Mouse (Mus musculus) embryonic facial prominence, embryonic 14.5 days (tissue): ENCODE results near the gene Gm45753. TPM values are rescaled to one million over a fixed set of nuclear protein-coding genes. Genes with fewer than 3 reads are reported as not detected.
"Not testable (repeated sequence)": the region's sequence is repeated elsewhere in the genome, so short reads cannot be mapped to it uniquely, and the experiment has no call there.

Source experiments
- ATAC-seq: fragments of 200-750 bp; cut with Nextera tagmentation; 2 replicates; pipeline ENCODE4 v1.8.0; 2017; ENCODE audit warnings: low read depth, moderate number of reproducible peaks, moderate TSS enrichment
- DNase-seq: peaks from one replicate; pipeline ENCODE4 v3.0.0-alpha.2; 2015; ENCODE audit warnings: low spot score
- H3K27ac ChIP-seq: fragments of 300-500 bp; sonication (generic); replicated peaks from 2 replicates; pipeline ENCODE4 v1.5.1; 2014; ENCODE audit warnings: low read depth, mild to moderate bottlenecking, low read length, moderate library complexity
- H3K27me3 ChIP-seq: fragments of 300-500 bp; sonication (generic); replicated peaks from 2 replicates; pipeline ENCODE4 v1.6.1; 2014; ENCODE audit warnings: low read length; ENCODE audit not compliant: control insufficient read depth, insufficient read depth
- H3K36me3 ChIP-seq: fragments of 300-500 bp; sonication (generic); 2 replicates; pipeline ENCODE4 v1.6.1; 2014; ENCODE audit warnings: low read length, mixed read lengths; ENCODE audit not compliant: control insufficient read depth, insufficient read depth
- H3K4me1 ChIP-seq: fragments of 300-500 bp; sonication (generic); 2 replicates; pipeline ENCODE4 v1.6.1; 2014; ENCODE audit warnings: antibody characterized with exemption, low read length; ENCODE audit not compliant: control insufficient read depth, insufficient read depth
- H3K4me2 ChIP-seq: fragments of 300-500 bp; sonication (generic); 2 replicates; pipeline ENCODE4 v1.6.1; 2014; ENCODE audit warnings: low read depth, mild to moderate bottlenecking, low read length, moderate library complexity, mixed read lengths
- H3K4me3 ChIP-seq: fragments of 300-500 bp; sonication (generic); 2 replicates; pipeline ENCODE4 v1.5.1; 2014; ENCODE audit warnings: low read depth, mild to moderate bottlenecking, low read length
- H3K9ac ChIP-seq: fragments of 300-500 bp; sonication (generic); 2 replicates; pipeline ENCODE4 v1.6.1; 2014; ENCODE audit warnings: low read depth, mild to moderate bottlenecking, low read length, moderate library complexity, mixed read lengths
- H3K9me3 ChIP-seq: fragments of 300-500 bp; sonication (generic); 2 replicates; pipeline ENCODE4 v1.6.1; 2016; ENCODE audit warnings: low read length; ENCODE audit not compliant: control insufficient read depth
- WGBS: fragments of 180-500 bp; shearing (Covaris S2); extraction: QIAGEN DNeasy Blood & Tissue Kit; methylation state at CpG from one replicate; pipeline ENCODE4 v1.1.7; 2014; 5-methylcytosine and 5-hydroxymethylcytosine counted together
- polyA plus RNA-seq: library from polyadenylated mRNA; unstranded; fragments of >200 nt; fragmentation: Nextera tagmentation; extraction: Ambion mirVana; gene quantifications from 2 replicates; pipeline ENCODE4 v1.2.1, GENCODE M21; 2014

Gene Gm45753
- polyA plus RNA-seq, 1 experiment from 2014 or later = not detected

DNA sequence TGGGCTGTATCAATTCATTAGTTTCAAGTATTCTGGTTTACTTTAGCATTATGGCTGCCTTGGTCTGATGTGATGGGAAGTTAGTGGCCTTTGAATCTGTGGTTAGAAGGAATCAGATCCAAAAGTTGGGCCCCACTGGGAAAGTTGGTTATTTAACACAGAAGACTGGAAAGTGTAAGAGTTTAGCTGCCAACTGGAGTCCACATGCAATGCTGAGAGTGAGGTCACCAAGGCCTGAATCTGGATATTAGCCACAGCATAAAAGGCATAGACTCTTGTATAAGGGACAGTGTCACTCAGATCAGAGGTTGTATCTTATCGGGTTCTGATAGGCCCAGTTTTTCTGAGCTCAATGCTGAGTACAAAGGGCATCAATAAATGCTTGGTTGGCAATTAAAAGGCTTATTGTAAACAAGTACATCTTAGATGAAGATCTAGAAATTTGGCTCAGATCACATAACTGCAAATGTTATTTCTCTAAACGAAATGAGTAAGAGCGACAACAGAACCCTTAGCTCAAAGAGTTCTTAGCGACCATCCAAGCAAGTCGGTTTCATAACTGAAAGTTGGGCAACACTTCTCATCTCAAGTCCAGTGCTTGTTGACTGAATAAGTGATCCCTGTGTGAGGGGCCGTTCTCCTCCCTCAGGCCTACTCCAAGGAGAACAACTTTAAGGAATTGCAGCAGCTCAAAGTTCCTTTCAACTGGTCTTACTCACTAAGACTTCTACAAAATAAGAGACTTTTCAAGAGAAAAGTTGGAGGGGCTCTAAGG is 21.1 kb upstream of the Gm45753 start:
- H3K27ac ChIP-seq = no peak overlapping the region
- DNase-seq = no peak
- no peak overlapping the region for H3K9ac ChIP-seq
- no peak for ATAC-seq
- H3K9me3 ChIP-seq = no peaks in the 10 kb centered on the region
- WGBS = 90% methylated on average over 6 of the region's 6 CpGs
- H3K4me1 ChIP-seq = 0 out of 2 replicates have a peak, but pooled peaks cover 7% of the 10 kb centered on the region
- no peak overlapping the region for H3K4me3 ChIP-seq
- no peaks in the 10 kb centered on the region for H3K27me3 ChIP-seq
- H3K4me2 ChIP-seq = no peak overlapping the region
- H3K36me3 ChIP-seq = no peaks in the 10 kb centered on the region

- H3K9ac ChIP-seq, H3K27ac ChIP-seq, H3K9me3 ChIP-seq, H3K4me3 ChIP-seq, H3K27me3 ChIP-seq, H3K4me2 ChIP-seq, DNase-seq, H3K36me3 ChIP-seq, ATAC-seq, H3K4me1 ChIP-seq: not testable (repeated sequence)
Observed at GRCm38 (mm10) chr8:45327076-45327475, 18.8 kb upstream of the Gm45753 start.

- H3K27me3 ChIP-seq = no peaks in the 10 kb centered on the region
- 90% methylated on average over 4 of the region's 4 CpGs for WGBS
- no peak overlapping the region for H3K4me2 ChIP-seq
- H3K4me1 ChIP-seq = no peaks in the 10 kb centered on the region
- H3K4me3 ChIP-seq = no peak overlapping the region
- H3K9me3 ChIP-seq = no peaks in the 10 kb centered on the region
- no peaks in the 10 kb centered on the region for H3K36me3 ChIP-seq
- no peak overlapping the region for H3K27ac ChIP-seq
- no peak for DNase-seq
- H3K9ac ChIP-seq = no peak overlapping the region
- no peak for ATAC-seq
Observed at GRCm38 (mm10) chr8:45324151-45324550, 15.9 kb upstream of the Gm45753 start.

DNA sequence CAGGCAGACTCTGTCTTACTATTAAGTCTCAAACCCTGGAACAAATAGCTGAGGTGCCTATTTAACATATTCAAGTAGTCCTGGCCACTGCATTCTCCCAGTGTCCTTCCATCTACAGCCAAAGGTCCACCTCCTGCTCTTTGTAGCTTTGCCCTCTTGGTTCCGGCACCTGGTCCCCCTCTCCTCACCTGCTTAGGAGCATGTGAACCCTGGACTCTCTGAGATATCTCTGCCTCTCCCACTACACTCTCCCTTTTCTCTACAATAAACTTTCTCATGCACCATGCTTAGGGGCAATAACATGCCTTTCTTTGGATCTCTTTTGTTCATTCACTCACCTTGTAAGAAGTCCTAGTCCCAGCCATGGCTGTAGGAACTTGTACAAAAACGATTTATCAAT is 13.1 kb upstream of the Gm45753 start:
- Histone ChIP-seq H3K4me2 (no peak overlapping the region), H3K9ac (no peak overlapping the region), H3K4me1 (no peaks in the 10 kb centered on the region), H3K36me3 (no peaks in the 10 kb centered on the region), H3K4me3 (no peak overlapping the region), H3K27me3 (no peaks in the 10 kb centered on the region), H3K27ac (no peak overlapping the region), H3K9me3 (no peaks in the 10 kb centered on the region)
- WGBS = 81% methylated on average over 2 of the region's 2 CpGs
- ATAC-seq (no peak), DNase-seq (no peak)

DNA sequence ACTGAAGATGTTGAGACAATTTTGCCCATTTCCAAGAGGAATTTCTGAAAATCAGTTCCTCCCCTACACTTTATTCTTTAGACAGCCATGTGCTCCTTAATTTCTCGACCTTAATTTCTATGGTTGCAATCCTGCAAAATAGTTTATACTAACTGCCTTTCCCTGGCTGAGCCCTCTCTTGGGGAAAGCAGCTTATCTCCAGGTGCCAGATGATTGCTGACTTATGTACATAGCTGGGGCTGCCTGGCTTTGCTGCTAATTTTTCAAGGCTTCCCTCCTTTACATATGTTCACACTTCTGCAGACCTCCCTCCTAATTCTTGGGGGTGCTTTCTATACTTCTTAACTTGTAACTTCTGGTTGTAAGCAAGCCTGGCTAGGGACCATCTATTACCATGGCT is 12.7 kb upstream of the Gm45753 start:
- ATAC-seq (no peak), DNase-seq (no peak)
- H3K27ac ChIP-seq = no peak overlapping the region
- H3K36me3 ChIP-seq = no peaks in the 10 kb centered on the region
- no peak overlapping the region for H3K9ac ChIP-seq
- H3K4me3 ChIP-seq = no peak overlapping the region
- no peak overlapping the region for H3K4me2 ChIP-seq
- 60% methylated on average over 1 of the region's 1 CpGs for WGBS
- no peaks in the 10 kb centered on the region for H3K27me3 ChIP-seq
- H3K4me1 ChIP-seq = no peaks in the 10 kb centered on the region
- no peaks in the 10 kb centered on the region for H3K9me3 ChIP-seq

- DNase-seq = no peak
- Histone ChIP-seq H3K4me2 (no peak overlapping the region), H3K9ac (no peak overlapping the region), H3K36me3 (no peaks in the 10 kb centered on the region), H3K27me3 (no peaks in the 10 kb centered on the region), H3K4me3 (no peak overlapping the region), H3K9me3 (no peaks in the 10 kb centered on the region), H3K27ac (no peak overlapping the region), H3K4me1 (no peaks in the 10 kb centered on the region)
- no peak for ATAC-seq
- 77% methylated on average over 4 of the region's 4 CpGs for WGBS
Observed at GRCm38 (mm10) chr8:45310967-45311366, 2.7 kb upstream of the Gm45753 start.

DNA sequence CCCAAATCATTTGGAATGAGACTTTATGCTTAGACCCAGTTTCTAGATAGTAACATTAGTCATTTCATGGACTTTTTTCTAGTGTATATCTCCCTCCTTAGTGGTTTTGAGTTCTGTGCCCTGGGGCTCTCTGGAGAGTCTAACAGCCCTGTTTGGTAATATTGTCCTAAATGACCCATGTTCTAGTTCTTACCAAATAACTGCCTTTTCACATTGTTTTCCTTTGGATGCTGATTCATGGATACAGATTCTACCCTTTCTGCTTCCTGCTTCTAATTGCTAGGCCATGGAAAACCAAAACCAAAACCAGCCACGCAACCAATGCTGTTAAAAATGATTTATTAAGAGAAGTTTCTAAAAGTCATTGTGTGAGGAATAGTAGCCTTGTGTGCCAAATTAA is 2.8 kb downstream of the Gm45753 start:
- no peak overlapping the region for H3K9ac ChIP-seq
- no peak overlapping the region for H3K4me2 ChIP-seq
- no peaks in the 10 kb centered on the region for H3K27me3 ChIP-seq
- WGBS = 85% methylated on average over 1 of the region's 1 CpGs
- DNase-seq (no peak), ATAC-seq (no peak)
- H3K36me3 ChIP-seq = no peaks in the 10 kb centered on the region
- no peaks in the 10 kb centered on the region for H3K9me3 ChIP-seq
- no peaks in the 10 kb centered on the region for H3K4me1 ChIP-seq
- no peak overlapping the region for H3K4me3 ChIP-seq
- H3K27ac ChIP-seq = no peak overlapping the region

DNA sequence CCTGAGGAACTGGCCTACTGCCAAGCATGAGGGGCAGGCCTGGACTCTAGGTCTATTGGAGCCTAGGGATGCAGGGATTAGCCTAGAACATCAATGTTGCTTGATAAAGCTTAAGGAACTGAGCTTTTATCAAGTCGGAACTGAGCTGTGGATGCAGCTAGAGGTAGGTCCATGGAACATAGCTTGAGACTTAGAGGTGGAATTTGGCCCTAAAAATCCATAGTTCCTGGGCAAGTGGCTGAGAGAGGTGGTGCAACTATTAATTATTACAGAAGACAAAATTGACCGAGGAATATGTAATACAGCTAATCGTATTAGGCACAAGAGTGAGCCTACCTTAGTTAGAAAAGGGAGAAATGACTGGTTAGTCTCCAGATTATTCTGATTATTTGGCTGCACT is 3.9 kb downstream of the Gm45753 start:
- no peak for DNase-seq
- no peak overlapping the region for H3K9ac ChIP-seq
- no peaks in the 10 kb centered on the region for H3K36me3 ChIP-seq
- no peak for ATAC-seq
- H3K4me1 ChIP-seq = no peaks in the 10 kb centered on the region
- no peak overlapping the region for H3K27ac ChIP-seq
- WGBS = 93% methylated on average over 3 of the region's 3 CpGs
- H3K9me3 ChIP-seq = no peaks in the 10 kb centered on the region
- no peak overlapping the region for H3K4me2 ChIP-seq
- no peaks in the 10 kb centered on the region for H3K27me3 ChIP-seq
- no peak overlapping the region for H3K4me3 ChIP-seq

GRCm38 (mm10) chr8:45302390-45302789 is 5.9 kb downstream of the Gm45753 start:
- ATAC-seq = no peak
- Histone ChIP-seq H3K9ac (no peak overlapping the region), H3K36me3 (no peaks in the 10 kb centered on the region), H3K4me1 (no peaks in the 10 kb centered on the region), H3K4me3 (no peak overlapping the region), H3K9me3 (no peaks in the 10 kb centered on the region), H3K4me2 (no peak overlapping the region), H3K27me3 (no peaks in the 10 kb centered on the region), H3K27ac (no peak overlapping the region)
- no peak for DNase-seq
- 65% methylated on average over 8 of the region's 8 CpGs for WGBS
